Mouse (Mus musculus) gastrocnemius, adult 8-10 months (tissue): ENCODE results near the gene Nme8. TPM values are rescaled to one million over a fixed set of nuclear protein-coding genes. Genes with fewer than 3 reads are reported as not detected.

Experiments used
- DNase-seq, 2 experiments: peaks; one replicate each; pipeline ENCODE4 v3.0.0; 2022; ENCODE audit warnings: low spot score in 2 of 2
- total RNA-seq, 4 experiments: library from RNA; stranded (reverse); gene quantifications; 2 replicates each; pipeline ENCODE4 v1.2.4; 2022

The Nme8 gene
- total RNA-seq = not detected

GRCm38 (mm10) chr13:19697790-19698189, at the start of gene Nme8:
Gene Nme8, minus strand, starts transcription at chr13:19697794.
- no peak for DNase-seq

GRCm38 (mm10) chr13:19745741-19746140, 48.1 kb upstream of the Nme8 start:
- DNase-seq = no peak

GRCm38 (mm10) chr13:19744536-19744935, 46.9 kb upstream of the Nme8 start:
- no peak for DNase-seq

- no peak for DNase-seq
Observed at GRCm38 (mm10) chr13:19734597-19734996, 37.0 kb upstream of the Nme8 start.

GRCm38 (mm10) chr13:19730826-19731225, 33.2 kb upstream of the Nme8 start:
- peak in 1 of 2 experiments; percentile 9 for DNase-seq

GRCm38 (mm10) chr13:19718954-19719353, 21.4 kb upstream of the Nme8 start:
- DNase-seq = no peak

GRCm38 (mm10) chr13:19717201-19717600, 19.6 kb upstream of the Nme8 start:
- DNase-seq = no peak

GRCm38 (mm10) chr13:19703806-19704205, 6.2 kb upstream of the Nme8 start:
- no peak for DNase-seq

- no peak for DNase-seq
Observed at GRCm38 (mm10) chr13:19701443-19702078, 4.0 kb upstream of the Nme8 start.

GRCm38 (mm10) chr13:19700733-19701442, 3.3 kb upstream of the Nme8 start:
- DNase-seq = no peak

- DNase-seq = no peak
Observed at GRCm38 (mm10) chr13:19698524-19699173, 1.1 kb upstream of the Nme8 start.

- no peak for DNase-seq
Observed at GRCm38 (mm10) chr13:19690417-19690816, 7.2 kb downstream of the Nme8 start.

GRCm38 (mm10) chr13:19689971-19690370, 7.6 kb downstream of the Nme8 start:
- no peak for DNase-seq

GRCm38 (mm10) chr13:19684007-19684406, 13.6 kb downstream of the Nme8 start:
- DNase-seq = no peak

GRCm38 (mm10) chr13:19682879-19683640, 14.5 kb downstream of the Nme8 start:
- DNase-seq = no peak

- no peak for DNase-seq
Observed at GRCm38 (mm10) chr13:19674601-19675000, 23.0 kb downstream of the Nme8 start.

- no peak for DNase-seq
Observed at GRCm38 (mm10) chr13:19674025-19674424, 23.6 kb downstream of the Nme8 start.

GRCm38 (mm10) chr13:19668355-19669140, 29.0 kb downstream of the Nme8 start:
- DNase-seq = no peak

- no peak for DNase-seq
Observed at GRCm38 (mm10) chr13:19652405-19652804, 45.2 kb downstream of the Nme8 start.

- no peak for DNase-seq
Observed at GRCm38 (mm10) chr13:19649824-19650223, 47.8 kb downstream of the Nme8 start.

GRCm38 (mm10) chr13:19644225-19644624, 53.4 kb downstream of the Nme8 start:
- DNase-seq = no peak
